9 mouse cellular contexts compared by ENCODE assay signal in the genomic region with DNA sequence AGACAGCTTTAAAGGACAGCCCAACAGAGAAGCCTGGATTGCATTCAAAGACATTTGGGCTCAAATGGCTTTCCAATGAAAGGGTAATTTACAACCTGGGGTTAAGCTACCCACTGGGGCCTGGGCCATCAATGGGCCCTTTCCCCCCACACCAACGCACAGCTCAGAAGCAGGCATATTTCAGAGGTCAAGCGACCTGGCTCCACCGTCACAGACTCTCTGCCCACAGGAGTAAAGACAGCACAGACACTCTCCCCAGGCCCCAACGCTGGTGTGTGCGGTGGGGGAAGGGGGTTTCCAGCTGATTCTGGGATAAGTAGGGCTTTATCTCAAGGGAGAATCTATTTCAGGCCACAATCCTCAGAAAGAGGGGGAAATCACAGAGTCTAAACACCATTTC. TPM values are rescaled to one million over a fixed set of nuclear protein-coding genes. Genes with fewer than 3 reads are reported as not detected.
A peak's percentile ranks its signal among the peaks of the same experiment; 100 is the strongest.
DNase-seq lines count a peak whose midpoint lies in the region; ATAC-seq and TF ChIP-seq lines count a peak whose summit lies in the region.
"Had no signal": no experiment of that assay in that cellular context is flagged by ENCODE, and none has a peak within 500 bp of the region (broad histone marks: within the 10 kb centered on the region; RNA-seq: fewer than 3 reads in every experiment).

No protein-coding gene starts in this region.

- peak overlapping the region; percentile 79; the same call in 1 of the 2 replicates for H3K9ac ChIP-seq in lung, embryonic 14.5 days
- peak overlapping the region; percentile 88 for H3K9ac ChIP-seq in forebrain, embryonic 11.5 days (ENCODE audit: low read length)
- H3K9ac ChIP-seq in limb, embryonic 13.5 days: peak overlapping the region; percentile 90

- peaks cover 24% of the 10 kb centered on the region for H3K4me1 ChIP-seq in lung, embryonic 14.5 days (ENCODE audit: insufficient read depth)
- peaks cover 13% of the 10 kb centered on the region; the same call in 1 of the 2 replicates for H3K4me1 ChIP-seq in forebrain, embryonic 11.5 days (replicated peaks; ENCODE audit: control insufficient read depth, insufficient read depth, low read length)
- H3K4me1 ChIP-seq in limb, embryonic 13.5 days: peaks cover 62% of the 10 kb centered on the region
- peaks cover 28% of the 10 kb centered on the region for H3K4me1 ChIP-seq in small intestine, adult 2 months (ENCODE audit: control insufficient read depth, insufficient read depth, insufficient read length, low read length)

- no peaks in the 10 kb centered on the region for H3K36me3 ChIP-seq in lung, embryonic 14.5 days (ENCODE audit: insufficient read depth)
- H3K36me3 ChIP-seq in forebrain, embryonic 11.5 days (ENCODE audit: control insufficient read depth, insufficient read depth, low read length): no peaks in the 10 kb centered on the region
- no peaks in the 10 kb centered on the region for H3K36me3 ChIP-seq in limb, embryonic 13.5 days
- no peaks in the 10 kb centered on the region for H3K36me3 ChIP-seq in small intestine, adult 2 months (ENCODE audit: control insufficient read depth, insufficient read depth, low read length)

- TF ChIP-seq POLR2A in small intestine, adult 2 months (IDR thresholded peaks at IDR 0.05; ENCODE audit: low read depth, low read length): no peak

- 20% methylated on average over 5 of the region's 5 CpGs for WGBS in lung, embryonic 14.5 days
- 5% methylated on average over 5 of the region's 5 CpGs for WGBS in forebrain, embryonic 11.5 days
- 5% methylated on average over 5 of the region's 5 CpGs for WGBS in limb, embryonic 13.5 days
- 46% methylated on average over 5 of the region's 5 CpGs for WGBS in small intestine, adult 2 months

- no peaks in the 10 kb centered on the region for H3K27me3 ChIP-seq in lung, embryonic 14.5 days (ENCODE audit: insufficient read depth, low read length)
- H3K27me3 ChIP-seq in forebrain, embryonic 11.5 days (ENCODE audit: control insufficient read depth, insufficient read depth, low read length): no peaks in the 10 kb centered on the region
- H3K27me3 ChIP-seq in limb, embryonic 13.5 days: no peaks in the 10 kb centered on the region
- no peaks in the 10 kb centered on the region for H3K27me3 ChIP-seq in small intestine, adult 2 months (ENCODE audit: control insufficient read depth, insufficient read depth, low read length)

- H3K9me3 ChIP-seq in lung, embryonic 14.5 days (ENCODE audit: low read depth, low read length): no peaks in the 10 kb centered on the region
- no peaks in the 10 kb centered on the region for H3K9me3 ChIP-seq in forebrain, embryonic 11.5 days (ENCODE audit: control insufficient read depth, low read length)
- H3K9me3 ChIP-seq in limb, embryonic 13.5 days: no peaks in the 10 kb centered on the region

- DNase-seq in lung, embryonic 14.5 days: no peak
- DNase-seq in lung, postnatal 25 days (ENCODE audit: low spot score): no peak
- DNase-seq in forebrain, embryonic 11.5 days (ENCODE audit: low spot score): no peak
- DNase-seq in left cerebral cortex, adult 8-10 months (ENCODE audit: low spot score in 2 of 2): no peak
- DNase-seq in right cerebral cortex, postnatal 25 days: no peak

- ATAC-seq in lung, embryonic 14.5 days (ENCODE audit: insufficient read depth): no peak
- no peak for ATAC-seq in forebrain, embryonic 11.5 days (replicated peaks; ENCODE audit: low FRiP score)
- ATAC-seq in limb, embryonic 13.5 days (ENCODE audit: low FRiP score, low read depth): no peak
- no peak for ATAC-seq in monocyte, adult 5-6 weeks (replicated peaks; ENCODE audit: insufficient number of reproducible peaks, low FRiP score, low TSS enrichment, poor library complexity, severe bottlenecking)

- H3K27ac ChIP-seq in lung, embryonic 14.5 days (ENCODE audit: low read depth): peak overlapping the region; percentile 18; the same call in 1 of the 2 replicates
- peak overlapping the region; percentile 92 for H3K27ac ChIP-seq in forebrain, embryonic 11.5 days (ENCODE audit: low read depth, low read length)
- peak overlapping the region; percentile 95; the same call in 1 of the 2 replicates for H3K27ac ChIP-seq in limb, embryonic 13.5 days
- H3K27ac ChIP-seq in small intestine, adult 2 months (ENCODE audit: insufficient read depth, low read depth, low read length): peak overlapping the region; percentile 80

- peak overlapping the region; percentile 99 for H3K4me2 ChIP-seq in lung, embryonic 14.5 days
- H3K4me2 ChIP-seq in forebrain, embryonic 11.5 days (ENCODE audit: low read depth, low read length, severe bottlenecking): peak overlapping the region; percentile 100
- peak overlapping the region; percentile 95 for H3K4me2 ChIP-seq in limb, embryonic 13.5 days (replicated peaks)

- H3K4me3 ChIP-seq in lung, embryonic 14.5 days (ENCODE audit: low read depth, low read length): peak overlapping the region; percentile 89
- H3K4me3 ChIP-seq in forebrain, embryonic 11.5 days (ENCODE audit: low read depth, low read length): peak overlapping the region; percentile 82
- H3K4me3 ChIP-seq in limb, embryonic 13.5 days: peak overlapping the region; percentile 92
- H3K4me3 ChIP-seq in small intestine, adult 2 months (ENCODE audit: low read depth, low read length): peak overlapping the region; percentile 40

- TF ChIP-seq CTCF in lung, embryonic 14.5 days (IDR thresholded peaks at IDR 0.05; ENCODE audit: low read depth): no peak
- TF ChIP-seq CTCF in small intestine, adult 2 months (IDR thresholded peaks at IDR 0.05; ENCODE audit: extremely low read depth, insufficient read length, insufficient replicate concordance, low read depth, low read length): no peak

RNA-seq across cellular contexts. Expression of gene 4930404H24Rik, which starts 49.9 kb away (rescaled TPM):
- not detected in 2 replicates for polyA plus RNA-seq in lung, embryonic 14.5 days (2014; fragmentation: Nextera tagmentation; extraction: Ambion mirVana)
- not detected in 2 replicates for polyA plus RNA-seq in forebrain, embryonic 11.5 days (2014; fragmentation: Nextera tagmentation; extraction: Ambion mirVana)
- not detected in 2 replicates for polyA plus RNA-seq in limb, embryonic 13.5 days (2015; fragmentation: Nextera tagmentation; extraction: Ambion mirVana)
- polyA plus RNA-seq in small intestine, adult 2 months (2012; rRNA removed): not detected in 2 replicates
- not detected in 3 replicates for total RNA-seq in monocyte, adult 5-6 weeks (2017)
- not detected for total RNA-seq in left cerebral cortex, adult 8-10 months (2022)
- total RNA-seq: common myeloid progenitor, adult 5-6 weeks had no signal

Comparison
In these comparisons a context has a peak if more than half of its experiments do, and no peak if none do; other contexts are left out.
1. H3K27ac ChIP-seq: peak in every context shown above with its lines; median percentile 95 in limb, embryonic 13.5 days; 92 in forebrain, embryonic 11.5 days; 80 in small intestine, adult 2 months; 18 in lung, embryonic 14.5 days.
2. H3K4me3 ChIP-seq: peak in every context shown above with its lines; median percentile 92 in limb, embryonic 13.5 days; 89 in lung, embryonic 14.5 days; 82 in forebrain, embryonic 11.5 days; 40 in small intestine, adult 2 months.